Mouse (Mus musculus) neural tube, embryonic 12.5 days (tissue): ENCODE results near the gene C530008M17Rik. TPM values are rescaled to one million over a fixed set of nuclear protein-coding genes. Genes with fewer than 3 reads are reported as not detected.

Experiments
- ATAC-seq: fragments of 200-750 bp; cut with Nextera tagmentation; 2 replicates; pipeline ENCODE4 v1.8.0; 2017; ENCODE audit warnings: low read depth, mild to moderate bottlenecking, moderate TSS enrichment, moderate library complexity; ENCODE audit not compliant: low FRiP score
- H3K27ac ChIP-seq: fragments of 300-500 bp; sonication (generic); 2 replicates; pipeline ENCODE4 v1.5.1; 2016
- H3K27me3 ChIP-seq: fragments of 300-500 bp; sonication (generic); replicated peaks from 2 replicates; pipeline ENCODE4 v1.6.1; 2016; ENCODE audit warnings: mild to moderate bottlenecking
- H3K36me3 ChIP-seq: fragments of 300-500 bp; sonication (generic); 2 replicates; pipeline ENCODE4 v1.6.1; 2016; ENCODE audit warnings: mild to moderate bottlenecking
- H3K4me1 ChIP-seq: fragments of 300-500 bp; sonication (generic); 2 replicates; pipeline ENCODE4 v1.6.1; 2016
- H3K4me2 ChIP-seq: fragments of 300-500 bp; sonication (generic); replicated peaks from 2 replicates; pipeline ENCODE4 v1.6.1; 2016; ENCODE audit warnings: mild to moderate bottlenecking
- H3K4me3 ChIP-seq: fragments of 300-500 bp; sonication (generic); 2 replicates; pipeline ENCODE4 v1.5.1; 2016
- H3K9ac ChIP-seq: fragments of 300-500 bp; sonication (generic); 2 replicates; pipeline ENCODE4 v1.6.1; 2016; ENCODE audit warnings: mild to moderate bottlenecking
- H3K9me3 ChIP-seq: fragments of 300-500 bp; sonication (generic); 2 replicates; pipeline ENCODE4 v1.6.1; 2016; ENCODE audit warnings: mild to moderate bottlenecking
- WGBS: fragments of 180-500 bp; shearing (Covaris S2); methylation state at CpG from one replicate; pipeline ENCODE4 v1.1.7; 2016; 5-methylcytosine and 5-hydroxymethylcytosine counted together
- polyA plus RNA-seq: library from polyadenylated mRNA; unstranded; fragments of >200 nt; fragmentation: Nextera tagmentation; extraction: Ambion mirVana; gene quantifications from 2 replicates; pipeline ENCODE4 v1.2.1, GENCODE M21; 2016

Gene C530008M17Rik
- 72.6 and 96.6 TPM in 2 replicates for polyA plus RNA-seq

DNA sequence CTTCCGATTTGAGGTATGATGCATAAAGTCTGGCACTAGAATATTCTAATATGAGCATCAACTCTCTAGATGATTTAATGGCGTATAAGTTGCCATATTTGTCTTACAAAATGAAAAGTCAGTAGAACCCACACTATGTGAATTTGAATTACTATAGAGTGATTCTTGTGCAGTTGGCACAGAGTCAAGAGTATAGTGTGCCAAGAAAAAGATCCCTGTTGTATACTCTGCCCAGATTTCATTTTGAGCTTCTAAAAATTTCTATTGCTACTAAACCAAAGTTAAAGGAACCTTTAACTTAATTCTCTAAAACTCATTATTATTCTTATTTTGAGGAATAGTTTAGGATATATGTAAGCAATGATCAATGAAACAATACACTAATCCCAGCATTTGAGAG is at the start of gene C530008M17Rik:
C530008M17Rik (plus strand) TSS at position 301 of the 400 bp plus-strand sequence.
- Histone ChIP-seq H3K4me1 (peaks cover 23% of the 10 kb centered on the region), H3K27me3 (no peaks in the 10 kb centered on the region), H3K4me2 (peak within 1 kb of the TSS; percentile 76), H3K4me3 (peak within 1 kb of the TSS; percentile 81), H3K36me3 (no peaks in the 10 kb centered on the region), H3K27ac (peak within 1 kb of the TSS; percentile 97; the same call in 1 of the 2 replicates), H3K9me3 (no peaks in the 10 kb centered on the region), H3K9ac (peak within 1 kb of the TSS; percentile 98)
- ATAC-seq: no peak
- 93% methylated on average over 2 of the region's 2 CpGs for whole genome bisulfite sequencing

DNA sequence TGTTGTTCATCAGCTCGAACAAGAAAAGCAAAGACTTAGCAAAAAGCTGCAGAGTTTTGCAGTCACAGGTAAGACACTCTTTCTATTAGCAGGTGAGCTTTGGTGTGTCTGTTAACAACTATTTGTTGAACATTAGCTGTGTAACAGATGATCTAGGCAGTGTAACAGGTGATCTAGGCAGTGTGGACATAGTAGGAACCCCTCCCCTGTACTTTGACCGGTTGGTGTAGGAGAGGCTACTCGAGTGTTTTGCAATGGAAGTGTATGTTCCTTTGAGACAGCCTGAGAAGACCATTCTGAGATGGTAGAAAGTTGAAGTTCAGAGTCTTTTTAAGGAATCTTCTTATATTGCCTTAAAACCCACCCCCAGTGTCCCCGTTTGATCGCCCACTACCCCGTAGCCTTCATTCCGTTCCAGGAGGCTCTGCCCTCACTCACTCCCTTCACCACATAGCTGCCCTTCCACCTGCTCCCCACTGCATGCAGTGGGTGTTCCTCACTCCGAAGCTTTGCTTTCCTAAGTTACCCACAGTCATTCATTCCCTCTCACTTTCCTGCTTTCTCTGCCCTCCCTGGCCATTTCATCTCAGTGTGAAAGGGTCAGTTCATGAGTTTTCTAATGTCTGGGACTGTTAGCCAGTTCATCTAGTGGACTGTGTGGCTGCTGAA is 46.5 kb upstream of the C530008M17Rik start:
- H3K27me3 ChIP-seq: no peaks in the 10 kb centered on the region
- no peaks in the 10 kb centered on the region for H3K4me1 ChIP-seq
- ATAC-seq: no peak
- H3K4me3 ChIP-seq: no peak overlapping the region
- no peak overlapping the region for H3K4me2 ChIP-seq
- H3K9me3 ChIP-seq: no peaks in the 10 kb centered on the region
- H3K27ac ChIP-seq: no peak overlapping the region
- peaks cover 58% of the 10 kb centered on the region for H3K36me3 ChIP-seq
- 92% methylated on average over 8 of the region's 8 CpGs for WGBS
- no peak overlapping the region for H3K9ac ChIP-seq

DNA sequence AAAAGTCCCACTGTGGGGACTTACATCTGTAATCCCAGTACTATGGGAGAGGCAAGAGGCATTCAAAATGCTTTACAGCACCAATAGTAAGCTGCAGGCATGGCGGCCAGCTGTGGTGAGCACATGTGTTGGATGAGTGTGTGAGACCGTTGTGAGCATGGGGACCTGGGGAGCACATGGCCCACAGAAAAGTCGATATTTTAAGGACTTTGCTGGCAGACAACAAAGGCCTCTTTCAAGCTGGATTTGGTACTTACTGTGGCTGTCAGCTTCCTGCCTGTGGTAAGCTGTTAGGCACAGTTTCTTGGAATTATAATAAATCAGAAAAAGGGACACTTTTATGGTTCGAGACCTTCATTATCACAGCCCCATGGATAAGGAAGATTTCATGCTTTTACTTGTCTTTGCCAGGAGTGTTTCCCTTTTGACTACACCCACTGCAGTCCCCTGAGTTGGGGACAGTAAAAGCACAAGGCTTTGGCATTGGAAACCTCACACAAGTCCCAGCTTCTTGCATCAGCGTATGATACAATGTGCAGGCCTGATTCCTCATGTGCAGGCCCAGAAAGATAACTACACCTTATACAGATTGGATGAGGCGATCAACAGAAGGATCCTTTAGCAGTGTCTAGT is 43.3 kb upstream of the C530008M17Rik start:
- peaks cover 61% of the 10 kb centered on the region for H3K36me3 ChIP-seq
- H3K9me3 ChIP-seq: no peaks in the 10 kb centered on the region
- 52% methylated on average over 6 of the region's 6 CpGs for WGBS
- H3K4me1 ChIP-seq: no peaks in the 10 kb centered on the region
- H3K4me2 ChIP-seq: no peak overlapping the region
- H3K27me3 ChIP-seq: no peaks in the 10 kb centered on the region
- no peak overlapping the region for H3K27ac ChIP-seq
- no peak overlapping the region for H3K9ac ChIP-seq
- no peak overlapping the region for H3K4me3 ChIP-seq
- peak; percentile 88 for ATAC-seq

DNA sequence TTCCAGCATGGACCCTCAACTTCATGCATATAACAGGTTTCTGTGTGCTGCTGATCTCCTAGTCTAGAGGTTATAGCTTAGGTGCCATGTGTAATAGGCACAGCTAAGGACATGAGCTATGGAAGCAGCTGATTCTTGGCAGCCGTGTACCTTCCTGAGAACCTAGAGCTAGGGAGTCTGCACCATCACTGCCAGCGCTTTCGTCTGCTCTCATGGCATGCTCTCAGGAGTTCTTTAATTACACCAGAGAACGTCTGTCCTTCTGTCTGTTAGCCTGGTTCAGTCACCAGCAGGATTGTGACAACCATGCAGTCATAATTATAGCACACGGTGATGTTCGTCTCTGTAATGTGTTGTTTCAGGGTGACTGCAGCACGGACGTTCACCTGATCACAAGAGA is 41.0 kb upstream of the C530008M17Rik start:
- no peak overlapping the region for H3K27ac ChIP-seq
- no peak overlapping the region for H3K9ac ChIP-seq
- H3K4me3 ChIP-seq: no peak overlapping the region
- no peaks in the 10 kb centered on the region for H3K9me3 ChIP-seq
- no peaks in the 10 kb centered on the region for H3K27me3 ChIP-seq
- ATAC-seq: no peak
- no peak overlapping the region for H3K4me2 ChIP-seq
- H3K4me1 ChIP-seq: no peaks in the 10 kb centered on the region
- peaks cover 60% of the 10 kb centered on the region for H3K36me3 ChIP-seq
- 93% methylated on average over 8 of the region's 8 CpGs for WGBS

DNA sequence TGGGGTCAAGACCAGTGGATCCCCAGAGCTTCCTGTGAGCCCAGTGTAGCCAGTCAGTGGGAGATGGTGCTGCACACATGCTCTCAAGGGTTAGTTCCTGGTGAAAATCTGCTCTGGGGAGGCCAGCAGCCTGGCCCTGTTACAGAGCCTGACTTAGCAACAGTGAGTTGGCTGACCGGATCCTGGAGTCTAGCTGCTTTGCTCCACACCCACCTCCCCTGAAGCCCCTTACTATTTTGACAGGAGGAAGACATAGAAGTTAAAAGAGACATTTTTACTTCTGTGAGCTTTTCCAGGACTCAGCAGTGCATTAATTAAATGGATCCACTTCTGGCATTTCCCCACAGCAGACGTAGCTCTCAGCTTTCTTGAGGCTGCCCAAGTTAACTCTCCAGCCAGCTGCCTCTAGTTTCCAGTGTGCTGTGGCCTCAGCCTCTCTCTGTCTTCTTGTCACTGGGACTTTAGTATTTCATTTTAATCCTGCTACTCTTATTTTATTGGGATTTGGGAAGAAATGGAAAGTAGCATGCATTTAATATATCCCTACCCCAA is 40.0 kb upstream of the C530008M17Rik start:
- H3K9me3 ChIP-seq: no peaks in the 10 kb centered on the region

DNA sequence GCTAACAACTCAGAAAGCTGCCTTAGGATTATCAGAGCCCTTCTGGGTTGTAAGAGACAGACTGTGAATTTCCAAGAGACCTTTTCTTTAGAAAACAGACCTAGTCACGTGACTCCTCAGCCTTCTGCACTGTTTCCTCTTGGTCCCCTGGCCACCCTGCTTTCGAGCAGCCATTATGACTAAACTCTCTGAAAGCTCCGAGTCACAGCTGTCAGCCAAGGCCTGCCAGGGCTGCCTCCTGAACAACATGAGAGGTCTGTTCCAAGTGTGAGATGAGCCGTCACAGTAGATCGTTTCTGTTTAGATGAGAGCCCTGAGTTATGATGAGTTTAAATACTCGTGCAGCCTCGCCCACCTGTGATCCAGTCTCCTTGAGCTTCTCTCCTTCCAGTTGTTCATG is 37.6 kb upstream of the C530008M17Rik start:
- WGBS: 90% methylated on average over 7 of the region's 7 CpGs
- H3K4me1 ChIP-seq: no peaks in the 10 kb centered on the region
- no peaks in the 10 kb centered on the region for H3K27me3 ChIP-seq
- no peak overlapping the region for H3K4me2 ChIP-seq
- no peak overlapping the region for H3K27ac ChIP-seq
- no peak overlapping the region for H3K9ac ChIP-seq
- H3K4me3 ChIP-seq: no peak overlapping the region
- peaks cover 59% of the 10 kb centered on the region for H3K36me3 ChIP-seq
- no peaks in the 10 kb centered on the region for H3K9me3 ChIP-seq
- no peak for ATAC-seq

More for the DNA sequence above, 40.0 kb upstream of the C530008M17Rik start:
- Histone ChIP-seq H3K4me3 (no peak overlapping the region), H3K27ac (no peak overlapping the region), H3K4me2 (no peak overlapping the region), H3K4me1 (no peaks in the 10 kb centered on the region), H3K27me3 (no peaks in the 10 kb centered on the region), H3K9ac (no peak overlapping the region), H3K36me3 (peaks cover 56% of the 10 kb centered on the region)
- no peak for ATAC-seq
- WGBS: 94% methylated on average over 2 of the region's 2 CpGs

DNA sequence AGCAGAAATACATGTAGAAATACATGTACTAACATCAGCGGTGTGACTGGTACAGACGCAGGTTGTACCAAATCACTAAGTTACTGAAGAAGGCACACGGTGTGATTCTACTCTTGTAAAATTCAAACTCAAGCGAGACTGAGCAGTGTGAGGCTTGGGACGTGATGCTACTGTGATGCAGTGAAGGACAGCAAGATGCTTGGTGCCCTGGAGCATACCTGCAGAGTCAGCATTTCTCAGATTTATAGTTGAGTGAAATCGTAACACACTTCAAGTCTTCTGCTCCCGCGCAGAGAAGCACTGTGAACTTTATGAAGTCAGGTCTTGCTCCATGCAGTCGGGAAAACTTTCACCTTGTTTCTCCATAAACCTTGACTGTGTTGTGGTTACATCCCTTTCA is 32.6 kb upstream of the C530008M17Rik start:
- 97% methylated on average over 9 of the region's 9 CpGs for WGBS
- no peak overlapping the region for H3K27ac ChIP-seq
- H3K4me3 ChIP-seq: no peak overlapping the region
- H3K4me1 ChIP-seq: no peaks in the 10 kb centered on the region
- H3K27me3 ChIP-seq: no peaks in the 10 kb centered on the region
- H3K36me3 ChIP-seq: peaks cover 43% of the 10 kb centered on the region
- H3K9me3 ChIP-seq: no peaks in the 10 kb centered on the region
- H3K4me2 ChIP-seq: no peak overlapping the region
- no peak overlapping the region for H3K9ac ChIP-seq
- ATAC-seq: no peak

DNA sequence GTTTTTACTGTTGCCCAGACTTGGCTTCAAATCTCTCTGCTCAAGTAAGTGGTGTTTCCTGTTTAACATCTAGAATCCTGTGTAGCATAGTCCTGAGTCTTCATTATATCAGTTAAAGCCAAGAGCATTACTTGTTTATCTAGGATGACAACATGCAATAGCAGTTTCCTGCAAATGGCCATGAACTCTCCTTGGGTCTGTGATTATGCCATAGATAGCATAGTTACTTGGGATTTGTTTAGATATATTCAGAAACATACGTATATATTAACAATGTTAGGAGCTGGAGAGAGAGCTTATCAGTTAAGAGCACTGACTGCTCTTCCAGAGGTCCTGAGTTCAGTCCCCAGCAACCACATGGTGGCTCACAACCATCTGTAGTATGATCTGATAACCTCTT is 28.5 kb upstream of the C530008M17Rik start:
- H3K4me2 ChIP-seq: no peak overlapping the region
- no peak overlapping the region for H3K27ac ChIP-seq
- no peaks in the 10 kb centered on the region for H3K4me1 ChIP-seq
- no peaks in the 10 kb centered on the region for H3K9me3 ChIP-seq
- H3K27me3 ChIP-seq: no peaks in the 10 kb centered on the region
- WGBS: 95% methylated on average over 1 of the region's 1 CpGs
- ATAC-seq: no peak
- H3K9ac ChIP-seq: no peak overlapping the region
- peaks cover 36% of the 10 kb centered on the region for H3K36me3 ChIP-seq
- no peak overlapping the region for H3K4me3 ChIP-seq

DNA sequence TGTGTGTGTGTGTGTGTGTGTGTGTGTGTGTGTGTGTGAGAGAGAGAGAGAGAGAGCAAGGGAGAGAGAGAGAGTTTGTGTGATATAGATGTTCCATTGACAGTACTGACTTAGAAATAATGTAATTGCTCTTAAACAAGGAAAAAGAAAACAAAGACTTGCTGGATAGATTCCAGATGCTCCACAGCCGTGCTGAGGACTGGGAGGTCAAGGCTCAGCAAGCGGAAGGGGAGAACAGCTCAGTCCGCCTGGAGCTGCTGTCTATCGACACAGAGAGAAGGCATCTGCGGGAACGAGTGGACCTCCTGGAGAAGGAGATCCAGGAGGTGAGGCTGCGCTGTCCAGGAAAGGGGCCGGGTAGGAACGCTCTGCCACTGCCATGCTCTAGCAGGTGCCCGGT is 22.3 kb upstream of the C530008M17Rik start:
- Histone ChIP-seq H3K27me3 (no peaks in the 10 kb centered on the region), H3K4me1 (no peaks in the 10 kb centered on the region), H3K4me3 (no peak overlapping the region), H3K4me2 (no peak overlapping the region), H3K9me3 (no peaks in the 10 kb centered on the region), H3K9ac (no peak overlapping the region), H3K27ac (no peak overlapping the region), H3K36me3 (peaks cover 59% of the 10 kb centered on the region)
- no peak for ATAC-seq
- 81% methylated on average over 10 of the region's 10 CpGs for WGBS

DNA sequence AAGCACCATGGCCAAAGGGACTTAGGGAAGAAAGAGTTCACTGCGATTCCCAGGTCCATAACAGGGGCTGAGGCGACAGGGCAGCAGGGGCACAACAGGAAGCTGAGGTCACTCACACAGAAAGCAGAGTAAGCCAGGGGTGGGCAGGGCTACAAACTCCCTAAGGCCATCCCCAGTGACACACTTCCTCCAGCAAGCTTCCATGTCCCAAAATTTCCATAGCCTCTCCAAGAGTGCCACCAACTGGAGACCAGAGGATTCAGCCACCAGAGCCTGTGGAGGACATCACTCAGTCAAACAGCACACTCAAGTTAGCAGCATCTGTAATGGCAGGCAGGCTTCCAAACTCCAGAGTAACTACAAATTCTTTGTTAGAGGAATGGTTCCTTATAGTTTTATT is 20.7 kb upstream of the C530008M17Rik start:
- H3K4me3 ChIP-seq: no peak overlapping the region
- ATAC-seq: no peak
- H3K4me1 ChIP-seq: no peaks in the 10 kb centered on the region
- peaks cover 70% of the 10 kb centered on the region for H3K36me3 ChIP-seq
- no peaks in the 10 kb centered on the region for H3K9me3 ChIP-seq
- 90% methylated on average over 2 of the region's 2 CpGs for WGBS
- H3K4me2 ChIP-seq: no peak overlapping the region
- H3K27ac ChIP-seq: no peak overlapping the region
- H3K9ac ChIP-seq: no peak overlapping the region
- no peaks in the 10 kb centered on the region for H3K27me3 ChIP-seq

DNA sequence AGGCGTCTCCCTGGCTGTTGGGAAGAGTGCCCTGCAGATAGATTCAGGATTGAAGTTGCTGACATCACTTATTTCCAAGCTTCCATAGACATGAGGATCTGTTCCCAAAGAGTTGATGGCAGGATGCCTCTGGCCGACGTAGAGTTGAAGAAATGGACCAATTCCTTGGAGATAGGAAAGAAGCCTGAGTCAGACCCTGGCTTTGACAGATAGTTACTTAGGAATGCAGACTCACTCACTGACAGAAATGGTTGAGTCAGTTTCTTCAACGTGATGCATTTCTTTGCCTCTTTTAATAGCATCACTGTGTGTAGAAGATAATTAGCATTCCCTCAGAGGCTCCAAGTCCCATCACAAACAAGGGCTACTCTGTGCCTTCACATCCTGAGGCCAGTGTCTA is 14.2 kb upstream of the C530008M17Rik start:
- WGBS: 92% methylated on average over 4 of the region's 4 CpGs
- peaks cover 57% of the 10 kb centered on the region for H3K36me3 ChIP-seq
- H3K4me2 ChIP-seq: no peak overlapping the region
- no peaks in the 10 kb centered on the region for H3K9me3 ChIP-seq
- H3K9ac ChIP-seq: no peak overlapping the region
- no peak overlapping the region for H3K4me3 ChIP-seq
- H3K27ac ChIP-seq: no peak overlapping the region
- no peak for ATAC-seq
- H3K27me3 ChIP-seq: no peaks in the 10 kb centered on the region
- H3K4me1 ChIP-seq: no peaks in the 10 kb centered on the region

DNA sequence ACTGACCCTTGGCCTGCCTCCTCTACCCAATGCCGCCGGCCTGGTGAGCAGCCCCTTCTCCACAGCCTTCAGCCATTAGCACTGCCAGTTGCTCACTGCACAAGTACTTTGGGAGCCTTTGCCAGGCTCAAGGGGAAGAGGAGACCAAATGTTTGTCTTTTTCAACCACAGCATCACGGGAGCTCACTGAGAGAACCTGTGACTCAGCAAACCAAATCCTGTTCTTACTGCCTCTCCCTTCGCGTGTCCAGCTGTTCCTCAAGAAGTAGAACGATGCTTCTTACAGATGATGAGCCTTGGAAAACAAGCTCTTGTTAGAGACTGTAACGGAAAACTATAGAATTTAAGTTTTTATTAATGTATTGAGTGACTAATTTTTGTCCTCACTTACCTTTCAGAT is 12.1 kb upstream of the C530008M17Rik start:
- H3K27ac ChIP-seq: no peak overlapping the region
- no peak for ATAC-seq
- no peaks in the 10 kb centered on the region for H3K9me3 ChIP-seq
- H3K4me3 ChIP-seq: no peak overlapping the region
- no peak overlapping the region for H3K4me2 ChIP-seq
- no peak overlapping the region for H3K9ac ChIP-seq
- WGBS: 95% methylated on average over 7 of the region's 7 CpGs
- no peaks in the 10 kb centered on the region for H3K4me1 ChIP-seq
- no peaks in the 10 kb centered on the region for H3K27me3 ChIP-seq
- peaks cover 43% of the 10 kb centered on the region for H3K36me3 ChIP-seq
